Mouse (Mus musculus): ENCODE data around the gene Ppfia3. TPM values are rescaled to one million over a fixed set of nuclear protein-coding genes. Genes with fewer than 3 reads are reported as not detected.
A peak's percentile ranks its signal among the peaks of the same experiment; 100 is the strongest.

Gene Ppfia3
- total RNA-seq, 2 experiments from 2014 or later: 133 TPM

GRCm38 (mm10) chr7:45353041-45353440 lies 13.8 kb downstream of the Ppfia3 start:
- DNase-seq (ENCODE audit: low spot score in 2 of 2): no peak

- no peak for DNase-seq (ENCODE audit: low spot score in 2 of 2)
These were observed 19.9 kb downstream of the Ppfia3 start for GRCm38 (mm10) chr7:45346905-45347304.

GRCm38 (mm10) chr7:45343543-45343942 lies 23.3 kb downstream of the Ppfia3 start:
- DNase-seq (ENCODE audit: low spot score in 2 of 2): no peak

- no peak for DNase-seq (ENCODE audit: low spot score in 2 of 2)
These were observed 24.7 kb downstream of the Ppfia3 start for GRCm38 (mm10) chr7:45342081-45342480.

- peak; percentile 78 to 87 for DNase-seq (ENCODE audit: low spot score in 2 of 2)
These were observed 25.5 kb downstream of the Ppfia3 start for GRCm38 (mm10) chr7:45341303-45341702.

GRCm38 (mm10) chr7:45340669-45341068 lies 26.1 kb downstream of the Ppfia3 start:
- DNase-seq (ENCODE audit: low spot score in 2 of 2): no peak

GRCm38 (mm10) chr7:45340066-45340442 lies 26.8 kb downstream of the Ppfia3 start:
- no peak for DNase-seq (ENCODE audit: low spot score in 2 of 2)

- peak in 1 of 2 experiments; percentile 26 for DNase-seq (ENCODE audit: low spot score in 2 of 2)
These were observed 27.3 kb downstream of the Ppfia3 start for GRCm38 (mm10) chr7:45339410-45340065.

- no peak for DNase-seq (ENCODE audit: low spot score in 2 of 2)
These were observed 28.5 kb downstream of the Ppfia3 start for GRCm38 (mm10) chr7:45338161-45338911.

- DNase-seq (ENCODE audit: low spot score in 2 of 2): no peak
These were observed 29.4 kb downstream of the Ppfia3 start for GRCm38 (mm10) chr7:45337469-45337868.

- DNase-seq (ENCODE audit: low spot score in 2 of 2): no peak
These were observed 30.5 kb downstream of the Ppfia3 start for GRCm38 (mm10) chr7:45336319-45336718.

GRCm38 (mm10) chr7:45335056-45335455 lies 31.8 kb downstream of the Ppfia3 start, which contains the start of gene Hrc:
TSS of gene Hrc (plus strand) at chr7:45335290.
- no peak for DNase-seq (ENCODE audit: low spot score in 2 of 2)

GRCm38 (mm10) chr7:45334605-45335004 lies 32.2 kb downstream of the Ppfia3 start:
- DNase-seq (ENCODE audit: low spot score in 2 of 2): no peak

- DNase-seq (ENCODE audit: low spot score in 2 of 2): peak; percentile 73 to 78
These were observed 33.3 kb downstream of the Ppfia3 start, which contains the start of gene Trpm4 for GRCm38 (mm10) chr7:45333431-45333982. TSS of gene Trpm4 (minus strand) at chr7:45333780.

GRCm38 (mm10) chr7:45332685-45333425 lies 34.0 kb downstream of the Ppfia3 start:
- no peak for DNase-seq (ENCODE audit: low spot score in 2 of 2)

- DNase-seq (ENCODE audit: low spot score in 2 of 2): no peak
These were observed 35.3 kb downstream of the Ppfia3 start for GRCm38 (mm10) chr7:45331502-45331901.

- no peak for DNase-seq (ENCODE audit: low spot score in 2 of 2)
These were observed 37.9 kb downstream of the Ppfia3 start for GRCm38 (mm10) chr7:45328841-45329475.

- no peak for DNase-seq (ENCODE audit: low spot score in 2 of 2)
These were observed 41.0 kb downstream of the Ppfia3 start for GRCm38 (mm10) chr7:45325800-45326199.

GRCm38 (mm10) chr7:45323069-45323468 lies 43.8 kb downstream of the Ppfia3 start:
- no peak for DNase-seq (ENCODE audit: low spot score in 2 of 2)

GRCm38 (mm10) chr7:45322245-45322644 lies 44.6 kb downstream of the Ppfia3 start:
- DNase-seq (ENCODE audit: low spot score in 2 of 2): no peak

GRCm38 (mm10) chr7:45316536-45316935 lies 50.3 kb downstream of the Ppfia3 start:
- DNase-seq (ENCODE audit: low spot score in 2 of 2): no peak
